Mouse (Mus musculus) midbrain, embryonic 16.5 days (tissue): ENCODE data around the gene Enpp1. TPM values are rescaled to one million over a fixed set of nuclear protein-coding genes. Genes with fewer than 3 reads are reported as not detected.

Experiments
- ATAC-seq: fragments of 200-750 bp; cut with Nextera tagmentation; 2 replicates; pipeline ENCODE4 v1.8.0; 2017; ENCODE audit warnings: moderate TSS enrichment
- H3K27ac ChIP-seq: fragments of 300-500 bp; sonication (generic); 2 replicates; pipeline ENCODE4 v1.5.1; 2014; ENCODE audit warnings: mild to moderate bottlenecking, low read length, mixed read lengths
- H3K27me3 ChIP-seq: fragments of 300-500 bp; sonication (generic); 2 replicates; pipeline ENCODE4 v1.6.1; 2014; ENCODE audit warnings: low read depth, low read length, mixed read lengths; ENCODE audit not compliant: control insufficient read depth, insufficient read depth
- H3K36me3 ChIP-seq: fragments of 300-500 bp; sonication (generic); 2 replicates; pipeline ENCODE4 v1.6.1; 2014; ENCODE audit warnings: mild to moderate bottlenecking, low read length, moderate library complexity, mixed read lengths; ENCODE audit not compliant: control insufficient read depth, insufficient read depth
- H3K4me1 ChIP-seq: fragments of 300-500 bp; sonication (generic); 2 replicates; pipeline ENCODE4 v1.6.1; 2014; ENCODE audit warnings: mild to moderate bottlenecking, low read length, mixed read lengths; ENCODE audit not compliant: control insufficient read depth, insufficient read depth
- H3K4me2 ChIP-seq: fragments of 300-500 bp; sonication (generic); 2 replicates; pipeline ENCODE4 v1.6.1; 2014; ENCODE audit warnings: mild to moderate bottlenecking, low read length, mixed read lengths
- H3K4me3 ChIP-seq: fragments of 300-500 bp; sonication (generic); 2 replicates; pipeline ENCODE4 v1.5.1; 2014; ENCODE audit warnings: low read depth, mild to moderate bottlenecking, low read length, moderate library complexity, mixed read lengths
- H3K9ac ChIP-seq: fragments of 300-500 bp; sonication (generic); 2 replicates; pipeline ENCODE4 v1.6.1; 2014; ENCODE audit warnings: low read depth, low read length, mixed read lengths
- H3K9me3 ChIP-seq: fragments of 300-500 bp; sonication (generic); replicated peaks from 2 replicates; pipeline ENCODE4 v1.6.1; 2014; ENCODE audit warnings: mild to moderate bottlenecking, low read length, mixed read lengths; ENCODE audit not compliant: control insufficient read depth, poor library complexity, severe bottlenecking
- WGBS: fragments of 180-500 bp; shearing (Covaris S2); extraction: QIAGEN DNeasy Blood & Tissue Kit; methylation state at CpG from one replicate; pipeline ENCODE4 v1.1.7; 2014; 5-methylcytosine and 5-hydroxymethylcytosine counted together
- polyA plus RNA-seq: library from polyadenylated mRNA; unstranded; fragments of >200 nt; fragmentation: Nextera tagmentation; extraction: Ambion mirVana; gene quantifications from 2 replicates; pipeline ENCODE4 v1.2.1, GENCODE M21; 2015

Gene Enpp1
- 2.8 and 3.3 TPM in 2 replicates for polyA plus RNA-seq

DNA sequence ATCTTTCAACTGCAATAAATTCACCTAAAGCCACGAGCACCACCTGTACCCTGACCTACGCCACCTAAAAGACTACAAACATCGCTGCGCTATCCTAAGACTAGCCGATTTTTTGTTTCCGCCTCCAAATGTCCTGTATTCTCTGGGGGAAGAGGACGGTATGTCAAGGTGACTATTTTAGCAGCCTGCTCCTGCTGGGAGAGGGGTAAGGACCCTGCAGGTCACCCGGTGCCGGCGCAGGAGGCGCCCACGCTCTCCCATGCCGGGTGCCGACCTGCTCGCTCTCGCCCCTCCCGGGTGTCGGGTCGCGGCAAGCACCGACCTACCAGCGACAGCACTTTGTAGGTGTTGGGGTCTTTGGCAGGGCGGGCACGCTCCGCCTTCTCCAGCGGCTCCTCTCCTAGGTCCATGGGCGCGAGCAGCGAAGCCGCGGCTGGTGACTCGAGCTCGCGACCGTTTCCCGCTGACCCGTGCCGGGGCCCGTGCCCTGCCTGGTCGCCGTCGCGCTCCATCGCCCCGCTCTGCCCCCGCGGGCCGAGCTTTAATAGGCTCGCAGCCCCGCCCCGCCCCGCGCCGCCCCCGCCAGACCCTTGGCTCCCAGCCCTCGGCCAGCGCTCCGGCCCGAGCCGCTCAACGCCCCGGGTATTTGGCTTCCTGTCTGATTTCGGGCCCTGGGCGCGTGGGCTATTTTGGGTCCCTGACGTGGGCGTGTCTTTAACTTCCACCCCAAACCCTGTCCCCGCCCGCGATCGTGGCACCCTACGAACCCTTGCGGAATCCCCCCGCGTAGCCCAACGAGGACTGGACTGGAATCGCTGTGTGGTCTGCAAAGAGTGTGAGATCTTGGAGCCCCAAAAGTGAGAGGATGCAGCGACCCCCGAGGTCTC, at the start of gene Enpp1:
Enpp1 (minus strand) TSS at position 680 of the 887 bp plus-strand sequence.
- under 1% methylated on average over 61 of the region's 79 CpGs for WGBS
- Histone ChIP-seq H3K4me3 (peak within 1 kb of the TSS; percentile 66), H3K9me3 (no peaks in the 10 kb centered on the region), H3K4me2 (peak within 1 kb of the TSS; percentile 97), H3K36me3 (no peaks in the 10 kb centered on the region), H3K27me3 (peaks cover 2% of the 10 kb centered on the region), H3K4me1 (peaks cover 7% of the 10 kb centered on the region), H3K27ac (no peak within 1 kb of the TSS), H3K9ac (peak within 1 kb of the TSS; percentile 66)
- peak; percentile 84 for ATAC-seq

DNA sequence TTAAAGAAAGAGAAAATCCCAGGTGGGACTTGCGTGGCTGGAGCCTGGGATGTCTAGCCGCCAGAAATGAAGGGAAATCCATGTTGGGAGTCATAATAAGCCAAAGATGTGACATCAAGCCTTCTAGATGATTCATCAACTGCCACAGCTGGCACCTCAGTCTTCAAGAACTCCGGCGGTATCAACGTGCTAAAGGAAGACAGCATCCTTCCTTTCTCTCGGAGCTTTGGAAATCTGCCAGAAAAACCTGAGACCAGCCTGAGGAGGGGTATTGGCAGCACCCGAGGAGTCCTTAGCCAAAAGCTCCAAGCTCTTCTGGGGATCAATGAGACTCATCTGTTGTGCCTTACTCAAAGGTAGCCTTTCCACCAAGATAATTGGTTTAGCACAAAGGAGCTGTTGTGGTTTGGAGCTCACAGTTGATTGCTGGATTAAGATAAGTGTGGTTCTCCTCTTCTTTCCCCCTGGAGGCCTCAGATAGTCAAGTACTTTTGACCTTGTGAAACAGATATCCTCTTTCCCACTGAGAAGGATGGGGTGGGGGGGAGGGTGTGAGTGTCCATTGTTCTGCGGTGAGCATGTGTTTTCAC, 46.5 kb upstream of the Enpp1 start:
- 60% methylated on average over 8 of the region's 8 CpGs for WGBS
- no peak overlapping the region for H3K4me3 ChIP-seq
- no peak overlapping the region for H3K4me2 ChIP-seq
- H3K36me3 ChIP-seq, result no peaks in the 10 kb centered on the region
- no peaks in the 10 kb centered on the region for H3K27me3 ChIP-seq
- no peaks in the 10 kb centered on the region for H3K4me1 ChIP-seq
- no peak overlapping the region for H3K9ac ChIP-seq
- no peak for ATAC-seq
- no peaks in the 10 kb centered on the region for H3K9me3 ChIP-seq
- no peak overlapping the region for H3K27ac ChIP-seq

DNA sequence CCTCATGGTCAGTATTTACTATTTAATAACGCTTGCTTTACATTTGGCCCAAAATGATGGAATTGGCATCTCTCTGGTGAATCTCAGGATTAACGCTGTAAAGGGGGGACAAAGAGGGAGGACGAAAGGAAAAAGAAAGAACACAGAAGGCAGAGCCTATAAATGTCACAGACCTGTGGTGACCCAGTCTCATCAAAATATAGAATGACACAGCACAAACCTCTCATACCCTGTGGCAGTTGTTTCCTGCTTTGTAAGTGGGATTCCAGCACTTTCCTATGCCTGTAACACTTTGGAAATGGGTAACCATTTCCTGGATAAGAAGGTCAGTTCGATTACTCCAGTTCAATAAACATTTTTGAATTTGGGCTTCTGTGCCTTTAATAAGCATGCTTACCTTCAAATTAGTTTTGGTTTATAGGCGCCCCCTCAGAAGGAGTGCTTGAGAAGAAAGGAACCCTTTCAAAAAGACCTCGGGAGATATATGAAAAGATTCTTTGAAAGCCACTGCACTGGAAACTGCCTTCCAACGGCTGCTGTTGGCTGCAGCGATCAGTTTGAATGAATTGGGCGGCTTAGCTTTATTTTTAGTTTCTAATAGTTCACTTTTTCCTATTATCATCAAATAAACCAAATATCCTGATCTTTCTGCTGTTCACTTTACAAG, 43.0 kb upstream of the Enpp1 start:
- H3K27ac ChIP-seq, result no peak overlapping the region
- no peaks in the 10 kb centered on the region for H3K27me3 ChIP-seq
- H3K4me3 ChIP-seq, result no peak overlapping the region
- H3K9me3 ChIP-seq, result no peaks in the 10 kb centered on the region
- no peak overlapping the region for H3K9ac ChIP-seq
- H3K4me2 ChIP-seq, result peak overlapping the region; percentile 43
- no peaks in the 10 kb centered on the region for H3K4me1 ChIP-seq
- WGBS, result 39% methylated on average over 9 of the region's 9 CpGs
- H3K36me3 ChIP-seq, result no peaks in the 10 kb centered on the region
- ATAC-seq, result peak; percentile 39; the same call in 1 of the 2 replicates

GRCm38 (mm10) chr10:24754251-24754835, 42.4 kb upstream of the Enpp1 start:
- WGBS, result 49% methylated on average over 11 of the region's 11 CpGs
- no peaks in the 10 kb centered on the region for H3K36me3 ChIP-seq
- H3K9me3 ChIP-seq, result no peaks in the 10 kb centered on the region
- ATAC-seq, result 0 out of 2 replicates have a peak, but pooled peaks have one; percentile 58
- no peak overlapping the region for H3K27ac ChIP-seq
- no peaks in the 10 kb centered on the region for H3K4me1 ChIP-seq
- H3K4me2 ChIP-seq, result peak overlapping the region; percentile 43
- H3K27me3 ChIP-seq, result no peaks in the 10 kb centered on the region
- H3K4me3 ChIP-seq, result peak overlapping the region; percentile 28
- H3K9ac ChIP-seq, result no peak overlapping the region

DNA sequence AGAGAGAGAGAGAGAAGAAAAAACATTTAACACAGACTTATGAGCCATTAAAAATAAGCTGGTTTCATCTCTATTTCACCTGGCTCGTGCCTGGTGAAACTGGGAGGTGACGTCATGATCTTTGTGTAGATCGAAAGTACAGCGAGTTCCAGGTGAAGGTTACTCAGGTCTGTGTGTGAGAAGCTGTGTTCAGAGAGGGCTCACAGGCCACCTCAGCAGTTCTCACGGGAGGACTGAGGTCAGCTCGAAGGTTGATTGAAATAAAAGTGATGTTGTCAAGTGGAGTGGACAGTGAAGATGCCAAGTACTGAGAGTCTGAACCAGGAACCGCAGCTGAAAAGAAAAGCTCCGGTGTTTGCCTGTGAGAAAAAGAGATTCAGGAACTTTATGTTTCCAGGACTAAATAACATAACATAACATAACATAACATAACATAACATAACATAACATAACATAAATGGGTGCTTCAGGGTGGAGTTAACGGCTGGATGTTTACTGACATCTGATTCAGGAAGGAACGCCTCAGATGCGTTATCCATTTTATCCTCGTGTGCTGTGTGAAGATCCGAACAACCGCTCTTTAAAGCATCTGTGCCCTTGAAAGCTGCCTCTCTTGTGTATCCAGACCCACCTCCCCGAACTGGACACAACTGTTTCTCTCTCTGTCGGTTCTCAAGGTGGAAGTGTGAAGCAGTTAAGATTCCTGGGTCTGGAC, 41.7 kb upstream of the Enpp1 start:
- Histone ChIP-seq H3K9me3 (no peaks in the 10 kb centered on the region), H3K4me3 (no peak overlapping the region; the same call in 1 of the 2 replicates), H3K36me3 (no peaks in the 10 kb centered on the region), H3K4me2 (peak overlapping the region; percentile 43), H3K27ac (no peak overlapping the region), H3K9ac (no peak overlapping the region), H3K27me3 (no peaks in the 10 kb centered on the region), H3K4me1 (no peaks in the 10 kb centered on the region)
- ATAC-seq, result no peak
- WGBS, result 73% methylated on average over 16 of the region's 16 CpGs

DNA sequence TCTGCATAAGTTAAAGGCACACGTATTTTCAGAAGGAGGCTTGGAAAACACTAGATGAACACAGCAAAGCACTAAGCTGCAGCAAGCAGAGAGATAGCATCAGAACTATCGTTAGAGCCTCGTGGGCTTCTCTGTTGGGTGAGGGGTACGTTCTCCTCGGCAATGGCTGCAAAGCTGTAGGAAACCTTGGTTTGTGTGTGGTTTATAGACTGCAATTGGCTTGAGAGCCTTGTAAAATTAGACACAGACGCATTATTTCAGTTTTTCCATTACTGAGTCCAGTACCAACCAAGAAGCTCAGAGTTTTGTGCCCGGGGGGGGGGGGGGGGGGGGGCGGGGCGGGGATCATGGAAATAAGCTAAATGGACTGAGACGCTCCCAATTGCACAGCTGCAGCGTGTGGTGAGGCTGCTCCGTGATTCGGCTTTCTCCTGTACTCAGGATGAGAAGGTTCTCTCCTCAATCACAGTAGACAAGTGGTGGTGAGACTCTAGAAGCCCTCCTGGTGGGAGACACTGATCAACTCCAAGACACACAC, 31.1 kb upstream of the Enpp1 start:
- H3K4me3 ChIP-seq, result no peak overlapping the region
- H3K27ac ChIP-seq, result no peak overlapping the region
- no peaks in the 10 kb centered on the region for H3K36me3 ChIP-seq
- H3K9me3 ChIP-seq, result no peaks in the 10 kb centered on the region
- 88% methylated on average over 13 of the region's 13 CpGs for WGBS
- no peaks in the 10 kb centered on the region for H3K4me1 ChIP-seq
- no peak overlapping the region for H3K4me2 ChIP-seq
- no peaks in the 10 kb centered on the region for H3K27me3 ChIP-seq
- no peak for ATAC-seq
- no peak overlapping the region for H3K9ac ChIP-seq

GRCm38 (mm10) chr10:24741229-24742198, 29.6 kb upstream of the Enpp1 start:
- Histone ChIP-seq H3K4me1 (no peaks in the 10 kb centered on the region), H3K4me3 (no peak overlapping the region), H3K4me2 (no peak overlapping the region), H3K9ac (no peak overlapping the region), H3K9me3 (no peaks in the 10 kb centered on the region), H3K27me3 (no peaks in the 10 kb centered on the region), H3K27ac (no peak overlapping the region), H3K36me3 (no peaks in the 10 kb centered on the region)
- 64% methylated on average over 7 of the region's 7 CpGs for WGBS
- ATAC-seq, result peak; percentile 68; the same call in 1 of the 2 replicates
